Mouse (Mus musculus): ENCODE results near the gene Hoxa7. TPM values are rescaled to one million over a fixed set of nuclear protein-coding genes. Genes with fewer than 3 reads are reported as not detected.

The Hoxa7 gene
- polyA plus RNA-seq, 1 experiment from 2014 or later: 102 TPM

DNA sequence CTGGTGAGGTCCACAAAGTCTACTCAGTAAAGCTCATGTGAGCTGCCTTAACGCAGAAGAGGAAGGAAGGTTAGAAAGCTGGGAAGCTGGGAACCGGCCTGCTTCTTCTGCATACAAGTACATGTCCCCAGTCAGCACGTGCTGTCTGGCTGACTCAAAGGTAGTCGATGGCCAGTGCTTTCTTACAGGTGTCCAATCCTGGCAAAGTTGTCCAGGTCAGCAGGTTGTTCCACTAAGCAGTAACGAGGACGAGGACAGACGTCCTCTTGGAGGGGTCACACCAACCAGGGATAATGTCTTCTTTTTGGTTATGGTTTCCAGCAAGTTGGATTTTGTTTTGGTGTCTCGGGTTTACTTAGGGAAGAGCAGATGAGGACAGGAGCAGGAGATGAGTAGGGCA lies 31.7 kb downstream of the Hoxa7 start:
- Histone ChIP-seq H3K27me3 (replicated peaks) (no peaks in the 10 kb centered on the region), H3K27ac (peak overlapping the region; percentile 100)

DNA sequence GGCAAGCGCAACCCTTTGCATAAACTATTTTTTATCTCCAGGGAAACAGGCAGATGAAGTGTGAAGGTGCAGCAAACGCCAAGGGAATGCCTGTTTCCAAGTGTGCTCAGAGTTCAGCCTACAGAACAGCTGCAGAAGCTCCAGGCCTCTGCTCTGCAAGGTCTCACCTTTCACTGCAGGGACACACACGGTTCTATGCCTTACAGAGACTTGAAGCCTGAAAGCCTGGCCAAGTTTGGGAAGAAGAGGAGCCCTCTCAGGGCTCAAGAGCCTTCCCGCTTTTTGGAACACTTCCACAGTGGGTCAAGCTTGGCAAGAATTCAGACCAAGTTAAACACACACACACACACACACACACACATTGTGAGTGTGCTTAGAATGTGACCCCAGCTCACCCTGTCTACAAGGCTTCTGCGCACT lies 32.5 kb downstream of the Hoxa7 start:
- Histone ChIP-seq H3K9me3 (no peaks in the 10 kb centered on the region), H3K4me3 (peak overlapping the region; percentile 76), H3K27me3 (replicated peaks) (no peaks in the 10 kb centered on the region), H3K36me3 (peaks cover 13% of the 10 kb centered on the region), H3K9ac (peak overlapping the region; percentile 100), H3K27ac (peak overlapping the region; percentile 100), H3K4me2 (replicated peaks) (peak overlapping the region; percentile 99), H3K4me1 (peaks cover 93% of the 10 kb centered on the region)
- ATAC-seq (ENCODE audit: low FRiP score, low read depth): no peak
- 15% methylated on average over 5 of the region's 5 CpGs for WGBS

More for the DNA sequence above, 31.7 kb downstream of the Hoxa7 start:
- ATAC-seq (ENCODE audit: low FRiP score, low read depth): no peak
- Histone ChIP-seq H3K9me3 (no peaks in the 10 kb centered on the region), H3K36me3 (peaks cover 13% of the 10 kb centered on the region), H3K4me1 (peaks cover 93% of the 10 kb centered on the region), H3K4me3 (peak overlapping the region; percentile 76), H3K9ac (peak overlapping the region; percentile 100), H3K4me2 (replicated peaks) (peak overlapping the region; percentile 99)
- 7% methylated on average over 8 of the region's 8 CpGs for WGBS

DNA sequence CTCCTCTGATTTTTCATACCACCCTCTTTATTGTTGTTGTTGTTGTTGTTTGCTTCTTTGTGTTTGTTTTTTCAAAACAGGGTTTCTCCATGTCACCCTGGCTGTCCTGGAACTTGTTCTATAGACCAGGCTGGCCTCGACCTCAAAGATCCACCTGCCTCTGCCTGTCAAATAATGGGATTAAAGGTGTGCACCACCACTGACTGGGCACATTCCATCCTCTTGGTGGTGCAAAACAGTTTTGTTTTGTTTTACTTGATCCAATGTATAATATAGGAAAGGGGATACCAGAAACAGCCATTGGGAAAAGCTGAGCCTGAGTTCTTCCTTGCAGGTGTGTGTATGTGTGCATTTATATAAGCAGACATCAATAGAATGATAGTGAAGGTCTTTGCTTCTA lies 35.2 kb downstream of the Hoxa7 start:
- Histone ChIP-seq H3K4me1 (peaks cover 98% of the 10 kb centered on the region), H3K36me3 (peaks cover 20% of the 10 kb centered on the region), H3K4me2 (replicated peaks) (peak overlapping the region; percentile 99), H3K27ac (peak overlapping the region; percentile 68), H3K4me3 (no peak overlapping the region), H3K9me3 (no peaks in the 10 kb centered on the region), H3K9ac (no peak overlapping the region), H3K27me3 (replicated peaks) (no peaks in the 10 kb centered on the region)
- ATAC-seq (ENCODE audit: low FRiP score, low read depth): no peak
- 27% methylated on average over 1 of the region's 1 CpGs for WGBS

DNA sequence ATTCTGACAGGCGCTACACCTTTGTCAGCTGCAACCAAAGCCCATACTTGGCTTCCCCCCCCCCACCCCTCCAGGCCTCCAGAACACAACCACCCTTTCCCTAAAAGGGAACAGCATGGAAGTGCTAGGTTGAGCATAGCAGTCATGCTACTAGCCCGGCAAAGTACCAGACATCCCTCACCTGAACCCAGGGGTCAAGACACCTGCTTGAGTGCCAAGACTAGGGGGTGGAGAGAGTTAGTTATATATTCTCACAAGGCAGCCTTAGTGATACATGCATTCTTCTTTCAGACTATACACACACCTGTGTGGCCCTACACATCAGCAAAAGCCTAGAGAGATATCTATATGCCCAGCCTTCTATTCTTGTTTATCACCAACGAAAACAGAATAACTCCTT lies 35.8 kb downstream of the Hoxa7 start:
- ATAC-seq (ENCODE audit: low FRiP score, low read depth): no peak
- peak overlapping the region; percentile 99 for H3K4me2 ChIP-seq (replicated peaks)
- H3K9me3 ChIP-seq: no peaks in the 10 kb centered on the region
- 11% methylated on average over 3 of the region's 3 CpGs for WGBS
- no peaks in the 10 kb centered on the region for H3K27me3 ChIP-seq (replicated peaks)
- H3K36me3 ChIP-seq: peaks cover 27% of the 10 kb centered on the region
- H3K9ac ChIP-seq: peak overlapping the region; percentile 39
- peaks cover 99% of the 10 kb centered on the region for H3K4me1 ChIP-seq
- H3K4me3 ChIP-seq: peak overlapping the region; percentile 13; the same call in 1 of the 2 replicates
- H3K27ac ChIP-seq: peak overlapping the region; percentile 77

DNA sequence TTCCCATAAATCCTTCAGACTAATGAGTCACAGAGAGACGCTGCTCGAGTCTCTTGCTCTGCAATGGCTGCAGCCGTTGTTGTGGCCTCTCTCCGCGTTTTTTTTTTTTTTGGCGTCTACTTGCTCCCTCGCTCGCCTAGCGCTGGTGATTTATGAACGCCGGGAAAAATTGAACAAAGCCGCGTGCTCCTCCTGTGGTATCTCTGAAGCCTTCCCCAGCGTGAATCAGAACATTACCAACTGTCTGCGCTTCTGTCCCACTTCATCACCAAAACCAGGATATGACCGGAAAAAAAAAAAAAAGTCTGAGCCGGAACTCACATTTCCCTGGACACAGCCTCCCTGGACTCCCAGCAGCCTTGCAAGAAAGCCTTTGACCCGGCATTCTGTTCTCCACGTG lies 36.4 kb downstream of the Hoxa7 start:
- peak overlapping the region; percentile 99 for H3K4me2 ChIP-seq (replicated peaks)
- H3K9ac ChIP-seq: peak overlapping the region; percentile 39
- ATAC-seq (ENCODE audit: low FRiP score, low read depth): no peak
- H3K36me3 ChIP-seq: peaks cover 27% of the 10 kb centered on the region
- H3K9me3 ChIP-seq: no peaks in the 10 kb centered on the region
- H3K4me3 ChIP-seq: peak overlapping the region; percentile 13
- H3K27ac ChIP-seq: peak overlapping the region; percentile 77
- no peaks in the 10 kb centered on the region for H3K27me3 ChIP-seq (replicated peaks)
- WGBS: under 1% methylated on average over 19 of the region's 19 CpGs
- peaks cover 99% of the 10 kb centered on the region for H3K4me1 ChIP-seq

DNA sequence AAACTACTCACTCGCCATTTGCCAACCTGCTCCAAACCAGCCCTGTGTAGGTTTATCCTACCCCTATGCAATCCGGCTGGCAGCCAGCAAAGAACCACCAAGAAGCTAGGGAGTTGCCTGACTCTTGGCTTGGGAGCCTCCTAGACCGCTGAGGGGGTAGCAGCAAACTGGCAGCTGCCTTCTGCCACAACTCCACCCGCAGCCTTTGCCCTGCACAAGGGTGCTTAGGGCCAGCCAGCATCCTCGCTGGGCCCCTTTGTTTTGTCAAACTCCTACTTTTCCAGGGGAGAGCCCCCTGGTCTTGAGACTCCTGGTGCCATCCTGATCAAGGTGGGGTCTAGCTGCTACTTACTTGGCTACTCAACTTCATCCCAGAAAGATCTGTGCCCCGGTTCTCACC lies 37.0 kb downstream of the Hoxa7 start:
- Histone ChIP-seq H3K27ac (peak overlapping the region; percentile 77), H3K27me3 (replicated peaks) (no peaks in the 10 kb centered on the region), H3K4me2 (replicated peaks) (peak overlapping the region; percentile 99), H3K36me3 (peaks cover 23% of the 10 kb centered on the region), H3K4me3 (peak overlapping the region; percentile 9; the same call in 1 of the 2 replicates), H3K4me1 (peaks cover 99% of the 10 kb centered on the region), H3K9ac (peak overlapping the region; percentile 33), H3K9me3 (no peaks in the 10 kb centered on the region)
- ATAC-seq (ENCODE audit: low FRiP score, low read depth): no peak
- WGBS: 4% methylated on average over 6 of the region's 6 CpGs

DNA sequence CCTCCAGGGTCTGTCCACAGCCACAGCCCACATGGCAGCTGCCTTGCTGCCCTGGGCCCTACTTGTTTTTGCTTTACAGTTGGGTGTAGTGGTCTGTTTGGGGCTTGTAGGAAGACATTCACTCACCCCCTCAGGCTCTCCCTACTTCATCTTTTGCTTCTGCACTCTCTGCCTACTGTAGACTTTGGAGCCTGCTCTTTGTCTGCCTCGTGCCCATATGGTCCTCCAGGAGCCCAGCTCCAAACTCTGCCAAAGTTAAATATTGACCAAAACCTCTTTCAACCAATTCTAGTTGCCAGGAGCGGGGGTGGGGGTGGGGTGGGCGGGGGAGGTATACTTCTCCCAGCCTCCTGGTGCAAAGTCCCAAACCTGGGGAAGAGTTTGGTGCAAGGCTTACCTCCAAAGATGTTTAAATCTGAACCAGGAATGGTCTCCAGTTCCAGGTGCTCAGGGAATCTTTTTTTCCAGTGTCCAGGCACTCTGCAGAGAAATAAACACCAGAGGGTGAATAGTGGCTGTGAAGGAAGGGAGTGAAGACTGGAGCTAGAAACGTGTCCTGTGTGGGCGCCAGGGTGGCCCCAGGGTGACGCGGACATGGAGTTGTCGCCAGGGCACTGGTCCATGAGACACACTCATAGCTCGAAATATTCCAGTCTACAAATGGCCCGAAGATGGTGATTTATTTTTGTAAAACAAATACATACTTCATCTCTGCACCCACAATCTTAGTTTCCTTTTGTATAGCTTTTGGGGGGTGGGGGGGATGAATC lies 38.2 kb downstream of the Hoxa7 start:
- H3K36me3 ChIP-seq: peaks cover 14% of the 10 kb centered on the region
- H3K4me2 ChIP-seq (replicated peaks): peak overlapping the region; percentile 99
- H3K27ac ChIP-seq: peak overlapping the region; percentile 77
- no peaks in the 10 kb centered on the region for H3K9me3 ChIP-seq
- H3K4me1 ChIP-seq: peaks cover 99% of the 10 kb centered on the region
- H3K9ac ChIP-seq: peak overlapping the region; percentile 33
- H3K4me3 ChIP-seq: no peak overlapping the region
- no peaks in the 10 kb centered on the region for H3K27me3 ChIP-seq (replicated peaks)
- no peak for ATAC-seq (ENCODE audit: low FRiP score, low read depth)
- 10% methylated on average over 10 of the region's 10 CpGs for WGBS

DNA sequence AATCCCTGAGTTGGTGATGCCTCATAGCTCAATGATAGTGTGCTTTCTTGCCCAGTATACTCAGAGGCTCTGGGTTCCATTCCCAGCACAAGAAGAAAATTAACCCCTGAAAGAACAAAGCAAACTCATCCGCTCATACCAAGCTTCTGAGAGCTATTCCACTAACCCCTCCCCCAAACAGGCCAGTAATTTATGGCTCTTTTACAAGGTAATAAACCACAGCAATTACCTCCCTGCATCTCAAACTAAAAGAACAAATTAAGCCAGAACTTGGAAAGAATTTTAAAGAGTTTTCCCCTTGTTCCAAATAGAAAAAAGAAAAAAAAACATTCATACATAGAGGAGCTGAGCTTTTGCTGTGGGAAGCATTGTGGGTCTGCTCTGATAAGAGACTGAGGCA lies 38.9 kb downstream of the Hoxa7 start:
- Histone ChIP-seq H3K9me3 (no peaks in the 10 kb centered on the region), H3K4me2 (replicated peaks) (peak overlapping the region; percentile 99), H3K36me3 (peaks cover 14% of the 10 kb centered on the region), H3K4me1 (peaks cover 98% of the 10 kb centered on the region), H3K9ac (peak overlapping the region; percentile 33; the same call in 1 of the 2 replicates), H3K27ac (peak overlapping the region; percentile 77; the same call in 1 of the 2 replicates), H3K4me3 (no peak overlapping the region), H3K27me3 (replicated peaks) (no peaks in the 10 kb centered on the region)
- no peak for ATAC-seq (ENCODE audit: low FRiP score, low read depth)
- WGBS: 21% methylated on average over 1 of the region's 1 CpGs

DNA sequence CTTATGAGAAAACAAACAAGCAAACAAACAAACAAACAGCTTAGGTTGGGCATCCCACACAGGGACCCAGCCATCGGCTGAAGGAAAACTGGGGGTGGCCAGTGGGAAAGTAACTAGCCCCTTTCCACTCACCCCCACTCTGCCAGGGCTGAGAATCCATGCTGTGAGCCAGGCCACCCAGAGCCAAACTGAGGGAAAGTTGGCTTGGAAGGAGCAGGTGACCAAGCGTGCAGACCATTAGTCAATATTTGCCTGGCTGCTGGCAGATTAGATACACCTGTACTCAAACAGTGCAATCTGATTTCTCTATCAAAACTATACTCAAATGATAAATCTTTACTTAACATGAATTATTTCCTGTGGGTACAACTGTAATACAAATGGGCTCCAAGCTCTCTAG lies 39.6 kb downstream of the Hoxa7 start:
- no peaks in the 10 kb centered on the region for H3K27me3 ChIP-seq (replicated peaks)
- no peak overlapping the region for H3K4me3 ChIP-seq
- H3K9ac ChIP-seq: 0 out of 2 replicates have a peak overlapping the region, but pooled peaks have one; percentile 4
- peak overlapping the region; percentile 99 for H3K4me2 ChIP-seq (replicated peaks)
- 16% methylated on average over 2 of the region's 2 CpGs for WGBS
- H3K27ac ChIP-seq: no peak overlapping the region
- H3K36me3 ChIP-seq: peaks cover 14% of the 10 kb centered on the region
- H3K4me1 ChIP-seq: peaks cover 98% of the 10 kb centered on the region
- no peak for ATAC-seq (ENCODE audit: low FRiP score, low read depth)
- no peaks in the 10 kb centered on the region for H3K9me3 ChIP-seq

DNA sequence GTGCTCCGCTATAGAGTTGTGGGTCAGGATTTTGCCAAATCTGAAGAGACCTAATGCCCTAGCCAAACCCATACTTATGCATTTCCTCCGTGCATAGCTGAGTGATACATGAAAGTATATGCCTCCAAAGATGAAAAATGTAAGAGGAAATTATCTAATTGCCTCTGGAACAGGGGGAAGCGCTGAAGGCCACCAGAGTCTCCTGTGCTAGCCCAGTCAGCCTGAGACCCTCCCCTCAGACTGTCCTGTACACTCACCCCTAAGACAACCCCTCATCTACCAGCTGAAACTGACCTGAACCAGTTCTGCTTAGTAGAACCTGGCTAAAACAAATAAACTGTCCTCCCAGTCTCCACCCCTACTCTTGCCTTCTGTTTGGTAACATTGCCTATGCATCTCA lies 40.9 kb downstream of the Hoxa7 start:
- Histone ChIP-seq H3K36me3 (peaks cover 14% of the 10 kb centered on the region), H3K9ac (peak overlapping the region; percentile 93), H3K27me3 (replicated peaks) (no peaks in the 10 kb centered on the region), H3K4me2 (replicated peaks) (peak overlapping the region; percentile 99), H3K4me1 (peaks cover 93% of the 10 kb centered on the region), H3K27ac (peak overlapping the region; percentile 100), H3K9me3 (no peaks in the 10 kb centered on the region), H3K4me3 (peak overlapping the region; percentile 78)
- whole genome bisulfite sequencing: 9% methylated on average over 3 of the region's 3 CpGs
- ATAC-seq (ENCODE audit: low FRiP score, low read depth): no peak

DNA sequence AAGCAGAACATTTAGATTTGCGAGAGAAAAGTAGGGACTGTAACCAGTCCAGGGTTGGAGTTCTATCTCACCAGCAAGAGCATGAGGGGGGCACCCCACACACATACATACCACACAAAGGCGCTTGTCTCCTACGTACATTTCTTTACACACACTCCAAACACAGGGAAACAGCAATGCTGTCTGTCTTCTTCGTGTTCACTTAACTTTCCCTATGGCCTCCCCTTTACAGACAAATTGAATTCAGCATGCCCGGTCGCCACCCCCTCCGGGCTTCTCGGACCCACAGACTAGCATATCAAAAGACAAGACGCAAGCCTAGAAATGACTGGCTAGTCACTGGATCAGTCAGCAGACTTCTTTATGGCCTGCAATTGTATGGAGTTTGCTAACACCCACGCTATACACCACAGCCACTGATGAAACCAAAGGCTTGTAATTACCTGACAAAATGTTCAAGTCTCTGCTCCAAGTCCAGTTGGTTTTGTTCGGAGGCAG lies 41.4 kb downstream of the Hoxa7 start:
- Histone ChIP-seq H3K9ac (peak overlapping the region; percentile 93), H3K4me2 (replicated peaks) (peak overlapping the region; percentile 99), H3K4me1 (peaks cover 92% of the 10 kb centered on the region), H3K36me3 (peaks cover 14% of the 10 kb centered on the region), H3K9me3 (no peaks in the 10 kb centered on the region), H3K27me3 (replicated peaks) (no peaks in the 10 kb centered on the region), H3K4me3 (peak overlapping the region; percentile 78), H3K27ac (peak overlapping the region; percentile 100)
- WGBS: 3% methylated on average over 11 of the region's 11 CpGs
- ATAC-seq (ENCODE audit: low FRiP score, low read depth): no peak

DNA sequence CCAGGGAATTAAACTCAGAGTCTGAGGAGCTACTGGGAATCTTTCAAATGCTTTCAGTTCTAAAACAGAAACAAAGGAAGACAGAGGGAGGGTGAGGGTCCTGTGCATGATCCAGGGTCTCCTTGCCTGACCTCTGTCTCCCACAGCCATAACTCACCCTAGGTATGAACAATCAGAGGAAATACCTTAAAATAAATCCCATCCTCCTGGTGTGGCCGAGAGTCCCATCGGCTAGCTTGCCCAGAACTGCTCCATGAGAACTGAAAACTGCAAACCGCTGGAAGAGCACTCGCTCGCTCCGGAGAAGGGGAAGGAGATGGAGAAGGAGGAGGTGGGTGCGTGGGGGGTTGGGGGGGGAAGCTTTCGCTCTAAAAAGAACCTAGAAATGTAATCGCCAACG lies 42.0 kb downstream of the Hoxa7 start:
- Histone ChIP-seq H3K4me1 (peaks cover 91% of the 10 kb centered on the region), H3K27me3 (replicated peaks) (no peaks in the 10 kb centered on the region), H3K4me3 (peak overlapping the region; percentile 78), H3K9ac (peak overlapping the region; percentile 93), H3K9me3 (no peaks in the 10 kb centered on the region), H3K4me2 (replicated peaks) (peak overlapping the region; percentile 99), H3K36me3 (peaks cover 14% of the 10 kb centered on the region), H3K27ac (peak overlapping the region; percentile 100)
- ATAC-seq (ENCODE audit: low FRiP score, low read depth): no peak
- 2% methylated on average over 10 of the region's 10 CpGs for WGBS
